Mouse (Mus musculus): ENCODE results near the gene Rsbn1. TPM values are rescaled to one million over a fixed set of nuclear protein-coding genes. Genes with fewer than 3 reads are reported as not detected.
A peak's percentile ranks its signal among the peaks of the same experiment; 100 is the strongest.

Gene Rsbn1
- total RNA-seq, 2 experiments from 2014 or later: 35.8 to 38.6 TPM

- ATAC-seq (replicated peaks; ENCODE audit: low FRiP score, poor library complexity, severe bottlenecking): no peak
These were observed 31.1 kb downstream of the Rsbn1 start for GRCm38 (mm10) chr3:103944794-103945562.

DNA sequence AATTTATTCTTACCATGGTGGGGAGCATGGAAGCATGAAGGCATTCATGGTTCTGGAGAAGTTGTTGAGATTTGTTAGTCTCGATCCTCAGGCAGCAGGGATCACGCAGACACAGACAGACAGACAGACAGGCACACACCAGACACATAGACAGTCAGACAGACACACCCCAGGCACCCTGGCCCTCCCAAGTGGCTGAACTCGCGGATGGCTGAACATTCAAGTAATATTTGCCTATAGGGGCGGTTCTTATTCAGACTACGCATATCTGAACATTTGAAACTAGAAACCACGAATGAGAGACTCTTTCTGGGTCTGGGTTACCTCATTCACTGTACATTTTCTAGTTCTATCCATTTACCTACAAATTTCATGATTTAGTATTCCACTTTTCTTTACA, 34.7 kb downstream of the Rsbn1 start:
- ATAC-seq (replicated peaks; ENCODE audit: low FRiP score, poor library complexity, severe bottlenecking): no peak

GRCm38 (mm10) chr3:103960622-103961021, 46.7 kb downstream of the Rsbn1 start:
- no peak for ATAC-seq (replicated peaks; ENCODE audit: low FRiP score, poor library complexity, severe bottlenecking)

DNA sequence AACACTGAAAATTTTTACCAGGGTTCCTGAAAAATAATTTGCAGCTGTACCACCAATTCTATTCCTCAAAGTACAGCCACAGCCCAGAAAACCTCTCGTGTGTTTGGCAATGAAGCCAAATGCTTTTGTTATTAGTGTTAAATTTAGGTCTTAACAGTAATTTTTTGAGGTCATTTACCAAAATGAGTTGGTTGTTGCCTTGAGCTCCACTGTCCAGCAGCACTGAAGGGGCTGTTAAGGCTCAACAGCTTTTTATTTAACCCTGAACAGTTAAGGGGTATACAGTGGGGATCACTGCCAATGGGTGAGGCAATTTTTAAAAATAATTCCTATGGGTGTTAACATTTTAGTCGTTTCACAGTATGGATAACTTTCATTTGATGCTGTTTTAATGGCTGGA, 53.3 kb downstream of the Rsbn1 start:
- no peak for ATAC-seq (replicated peaks; ENCODE audit: low FRiP score, poor library complexity, severe bottlenecking)

DNA sequence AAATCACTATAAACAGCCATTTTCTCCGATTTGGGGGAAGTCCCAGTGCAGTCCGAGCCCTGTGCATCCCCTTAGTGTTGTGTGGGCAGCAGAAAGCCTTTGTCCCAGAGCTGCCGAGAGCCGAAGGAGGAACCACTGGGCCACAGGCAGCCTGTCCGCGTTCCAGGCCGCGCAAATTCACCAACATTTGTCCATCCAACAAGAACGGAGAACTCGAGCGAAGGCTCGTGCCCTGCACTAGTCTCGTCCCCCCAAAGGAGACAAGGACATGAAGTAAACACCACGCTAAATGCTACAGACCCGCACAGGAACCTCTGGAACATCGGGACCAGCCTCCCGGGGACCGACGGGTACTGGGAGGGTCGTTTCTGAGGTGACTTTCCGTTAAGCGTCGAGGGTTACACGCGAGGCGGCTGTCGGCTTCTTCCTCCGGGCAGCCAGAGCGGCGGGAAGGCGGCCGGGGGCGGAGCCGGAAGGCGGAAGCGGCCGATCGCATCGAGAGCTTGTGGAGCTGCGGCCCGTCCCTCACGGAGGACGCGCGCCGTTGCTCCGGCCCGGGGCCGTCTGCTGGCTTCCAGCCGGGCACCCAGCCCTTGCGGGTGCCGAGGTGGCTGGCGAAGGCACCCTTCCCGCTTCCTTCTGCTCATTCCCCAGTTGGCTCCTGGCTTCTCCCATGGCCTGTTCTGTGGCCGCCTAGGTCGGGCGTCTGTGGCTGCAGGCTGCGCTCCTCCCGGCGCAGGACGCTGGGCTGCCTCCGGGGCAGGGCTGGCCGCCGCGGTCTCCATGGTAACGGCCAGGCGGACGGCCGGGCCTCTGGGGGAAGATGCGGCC, 54.2 kb downstream of the Rsbn1 start, which contains the start of gene Phtf1:
Gene Phtf1, plus strand, starts transcription at position 250 of the 831 bp plus-strand sequence.
- peak; percentile 96 for ATAC-seq (replicated peaks; ENCODE audit: low FRiP score, poor library complexity, severe bottlenecking)

DNA sequence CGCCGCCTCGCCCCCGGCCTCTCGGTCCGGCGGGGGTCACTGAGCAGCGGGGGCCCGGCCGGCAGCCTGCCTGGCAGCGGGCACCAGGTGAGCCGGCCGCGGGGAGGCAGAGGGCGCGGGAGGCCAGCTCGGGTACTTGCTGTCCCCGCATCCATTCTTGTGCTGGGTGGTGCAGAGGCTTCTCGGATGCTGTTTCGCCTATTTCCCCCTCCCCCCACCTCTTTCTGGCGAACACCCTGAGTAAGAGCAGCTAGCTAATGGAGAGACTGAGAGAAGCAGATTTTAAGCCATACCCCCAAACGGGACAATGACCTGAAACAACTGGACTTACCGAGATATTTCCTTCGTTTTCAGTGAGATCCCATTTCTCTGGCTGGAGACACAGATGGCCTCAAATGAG, 54.8 kb downstream of the Rsbn1 start:
- no peak; the same call in 1 of the 2 replicates for ATAC-seq (replicated peaks; ENCODE audit: low FRiP score, poor library complexity, severe bottlenecking)

GRCm38 (mm10) chr3:103971157-103971556, 57.2 kb downstream of the Rsbn1 start:
- no peak for ATAC-seq (replicated peaks; ENCODE audit: low FRiP score, poor library complexity, severe bottlenecking)

DNA sequence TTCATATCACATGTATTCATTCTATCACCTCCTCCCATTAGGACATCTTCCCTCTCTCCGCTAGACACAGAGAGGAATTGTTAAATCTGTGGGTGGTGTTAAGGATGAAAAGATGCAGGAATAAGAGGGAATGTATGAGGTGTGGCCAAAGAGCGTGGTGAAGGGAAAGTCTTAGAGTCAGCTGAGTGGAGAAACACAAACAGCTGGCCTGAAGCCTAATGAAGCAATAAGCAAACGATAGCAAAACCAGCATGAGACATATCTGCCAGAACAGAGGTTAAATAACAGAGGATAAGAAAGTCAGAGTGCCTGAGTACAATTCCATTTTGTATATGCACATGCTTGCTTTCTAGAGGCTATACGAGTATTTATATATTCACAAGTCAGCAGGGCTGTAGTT, 70.6 kb downstream of the Rsbn1 start:
- ATAC-seq (replicated peaks; ENCODE audit: low FRiP score, poor library complexity, severe bottlenecking): no peak

DNA sequence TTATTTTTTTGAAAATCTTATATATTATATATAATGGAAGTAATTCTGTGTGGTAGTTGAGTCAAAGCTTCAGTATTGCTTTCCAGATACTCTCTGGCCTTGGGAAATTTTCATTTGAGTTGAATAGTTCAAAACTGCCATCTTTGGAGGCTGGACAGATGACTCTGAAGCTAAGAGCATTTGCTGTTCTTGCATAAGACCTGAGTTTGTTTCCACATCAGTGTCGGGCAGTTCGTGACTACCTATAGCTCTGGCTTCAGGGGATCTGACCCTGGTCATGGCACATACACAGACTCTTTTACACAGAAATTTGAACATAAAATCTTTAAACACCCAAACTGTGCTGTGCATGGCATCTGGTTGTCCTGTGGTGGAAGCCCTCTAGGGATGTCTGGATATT, 71.3 kb downstream of the Rsbn1 start:
- ATAC-seq (replicated peaks; ENCODE audit: low FRiP score, poor library complexity, severe bottlenecking): no peak

DNA sequence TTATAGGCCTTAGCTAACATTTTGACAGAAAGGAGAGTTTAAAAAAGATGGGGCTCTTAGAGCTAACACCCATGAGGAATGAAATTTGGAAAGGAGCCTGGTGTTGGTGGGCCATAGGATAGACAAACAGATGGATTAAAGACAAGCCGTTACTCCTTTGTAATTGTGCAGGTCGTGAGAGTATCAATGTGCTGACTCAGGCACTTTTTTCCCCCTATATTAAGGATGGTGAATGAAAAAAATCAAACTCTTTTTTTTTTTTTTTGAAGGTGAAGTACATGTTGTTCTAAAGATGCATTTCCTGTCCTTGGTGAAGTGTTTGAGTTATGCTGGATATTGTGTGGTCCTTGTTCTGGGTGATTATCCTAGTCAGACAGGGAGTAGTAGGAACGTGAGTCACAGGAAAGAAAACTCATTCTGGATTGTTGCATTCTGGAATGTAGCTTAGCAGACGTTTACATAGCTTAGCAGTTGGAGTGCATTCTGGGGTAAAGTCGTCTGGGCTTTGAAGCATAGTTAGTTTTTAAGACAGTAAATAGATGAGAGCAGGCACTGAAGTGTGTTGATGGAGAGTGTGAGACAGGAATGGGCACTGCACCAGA, 74.0 kb downstream of the Rsbn1 start:
- no peak for ATAC-seq (replicated peaks; ENCODE audit: low FRiP score, poor library complexity, severe bottlenecking)

DNA sequence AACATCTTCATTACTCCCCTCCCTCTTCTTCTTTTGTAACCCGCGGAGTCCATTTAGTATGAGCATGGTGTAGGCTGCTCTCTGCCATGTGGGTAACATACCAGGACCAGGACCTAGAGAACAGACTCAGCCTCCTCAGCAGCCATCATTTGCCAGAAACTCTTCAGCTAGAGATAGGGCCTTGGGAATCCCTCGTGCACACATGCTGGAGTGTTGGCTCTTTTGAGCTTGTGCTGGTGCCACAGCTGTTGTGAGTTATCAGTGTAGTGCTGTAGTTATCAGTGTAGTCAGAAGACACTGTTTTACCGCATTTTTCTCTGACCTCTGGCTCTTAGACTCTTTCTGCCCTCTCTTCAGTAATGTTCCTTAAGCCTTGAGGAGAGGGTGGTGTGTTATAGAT, 75.4 kb downstream of the Rsbn1 start:
- no peak for ATAC-seq (replicated peaks; ENCODE audit: low FRiP score, poor library complexity, severe bottlenecking)

- no peak for ATAC-seq (replicated peaks; ENCODE audit: low FRiP score, poor library complexity, severe bottlenecking)
These were observed 77.4 kb downstream of the Rsbn1 start for GRCm38 (mm10) chr3:103991271-103991670.

DNA sequence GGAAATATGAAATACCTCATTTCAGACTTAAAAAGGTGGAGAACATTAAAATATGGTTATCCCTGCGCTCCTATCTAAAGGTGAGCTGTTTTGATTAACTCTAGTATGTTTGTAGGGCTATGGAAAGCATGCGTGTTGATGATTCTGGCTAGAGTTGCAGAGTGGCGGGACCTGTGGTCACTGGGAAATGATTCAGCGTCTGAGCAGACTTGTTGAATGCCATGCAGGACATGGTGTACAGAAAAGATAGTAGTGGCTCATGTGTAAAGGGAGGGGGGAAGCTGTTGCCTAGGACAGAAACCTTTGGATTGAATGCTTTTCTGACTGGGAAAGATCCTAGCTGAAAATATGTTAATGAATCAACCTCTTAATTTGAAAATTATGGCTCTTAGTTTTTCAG, 84.8 kb downstream of the Rsbn1 start:
- ATAC-seq (replicated peaks; ENCODE audit: low FRiP score, poor library complexity, severe bottlenecking): no peak

GRCm38 (mm10) chr3:104006896-104007466, 93.1 kb downstream of the Rsbn1 start:
- no peak for ATAC-seq (replicated peaks; ENCODE audit: low FRiP score, poor library complexity, severe bottlenecking)

- ATAC-seq (replicated peaks; ENCODE audit: low FRiP score, poor library complexity, severe bottlenecking): no peak
These were observed 93.6 kb downstream of the Rsbn1 start for GRCm38 (mm10) chr3:104007479-104007878.

DNA sequence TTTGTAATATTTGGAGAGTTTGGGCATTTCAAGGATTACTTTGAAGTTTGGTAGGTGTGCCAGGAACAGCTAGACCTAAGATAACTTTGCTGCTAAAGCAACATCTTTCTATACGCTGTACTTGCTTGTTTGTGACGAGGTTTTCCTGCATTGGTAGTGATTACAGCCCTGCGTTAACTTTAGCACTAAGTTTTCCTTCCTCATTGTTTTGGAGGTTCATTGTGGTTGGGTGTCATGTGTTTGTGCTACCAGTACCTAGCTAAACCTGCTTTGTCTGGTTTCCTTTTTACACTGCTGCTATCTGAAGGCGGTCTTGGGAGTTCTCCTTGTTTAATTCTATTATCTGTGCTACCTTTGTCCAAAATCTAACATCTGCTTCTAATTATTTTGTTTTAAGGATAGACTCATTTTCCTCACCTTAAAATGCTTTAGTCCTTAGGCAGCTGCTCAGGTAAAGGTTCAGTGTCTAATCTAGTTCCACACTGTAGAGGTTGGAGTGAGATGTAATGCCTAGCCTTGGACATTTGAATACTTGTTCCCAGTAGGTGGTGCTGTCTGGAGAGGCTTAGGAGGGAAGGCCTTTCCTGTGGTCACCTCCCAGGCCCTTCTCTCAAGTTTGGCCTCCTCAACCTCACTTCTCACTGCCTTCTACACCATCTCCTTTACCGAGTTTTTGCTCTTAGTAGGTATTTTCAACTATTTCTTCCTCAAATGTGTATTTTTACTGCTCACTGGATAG, 96.2 kb downstream of the Rsbn1 start:
- no peak for ATAC-seq (replicated peaks; ENCODE audit: low FRiP score, poor library complexity, severe bottlenecking)

GRCm38 (mm10) chr3:104011972-104012371, 98.1 kb downstream of the Rsbn1 start:
- ATAC-seq (replicated peaks; ENCODE audit: low FRiP score, poor library complexity, severe bottlenecking): no peak

All from erythroid progenitor cell, adult 5-6 weeks (primary cell).